Mouse (Mus musculus): ENCODE measurements at regions not wholly inside any gene's neighbourhood (a gene's known extent, or its start where the extent isn't known, plus 50 kb on each side); places are given as distances from the start of the nearest gene placed in this dataset.

GRCm38 (mm10) chr16:61772431-61772830 is 1014.2 kb downstream of the Nsun3 start:
- no peaks in the 10 kb centered on the region for H3K27me3 ChIP-seq (ENCODE audit: insufficient read depth, low read length)
- ATAC-seq (no peak), DNase-seq (no peak)
- H3K4me3 ChIP-seq (ENCODE audit: low read depth, low read length): no peak overlapping the region
- 61% methylated on average over 3 of the region's 3 CpGs for WGBS
- no peaks in the 10 kb centered on the region for H3K9me3 ChIP-seq (ENCODE audit: low read length)
- TF ChIP-seq CTCF (IDR thresholded peaks at IDR 0.05; ENCODE audit: low read depth): no peak
- no peak overlapping the region for H3K27ac ChIP-seq (ENCODE audit: low read depth, low read length)
- H3K4me1 ChIP-seq (ENCODE audit: insufficient read depth): no peaks in the 10 kb centered on the region
- no peaks in the 10 kb centered on the region for H3K36me3 ChIP-seq (ENCODE audit: insufficient read depth)
- H3K4me2 ChIP-seq (ENCODE audit: low read depth): no peak overlapping the region
- no peak overlapping the region for H3K9ac ChIP-seq

DNA sequence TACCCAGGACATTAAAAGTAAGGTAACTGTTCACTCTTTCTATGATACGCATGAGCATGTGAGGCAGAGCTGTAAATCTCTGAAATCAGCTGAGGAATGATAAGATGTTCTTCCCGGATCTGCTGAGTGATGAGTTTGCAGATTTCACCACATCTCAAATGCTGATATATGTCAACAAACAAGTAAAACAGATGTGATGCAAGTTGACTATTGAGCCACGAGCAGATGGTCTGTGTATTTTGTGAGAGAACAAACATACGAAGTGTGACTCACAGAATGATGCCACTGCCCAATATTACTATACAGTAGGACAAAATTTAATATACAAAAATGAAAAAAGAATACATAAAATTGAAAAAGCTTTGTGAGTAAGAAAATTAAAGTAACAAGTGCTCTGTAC is 1058.9 kb downstream of the Nsun3 start:
- no peaks in the 10 kb centered on the region for H3K9me3 ChIP-seq (ENCODE audit: low read length)
- ATAC-seq: no peak

More for the DNA sequence above, 1058.9 kb downstream of the Nsun3 start:
- TF ChIP-seq CTCF (IDR thresholded peaks at IDR 0.05; ENCODE audit: low read depth): no peak
- Histone ChIP-seq H3K9ac (no peak overlapping the region), H3K4me2 (ENCODE audit: low read depth) (no peak overlapping the region), H3K4me1 (ENCODE audit: insufficient read depth) (no peaks in the 10 kb centered on the region), H3K27ac (ENCODE audit: low read depth, low read length) (no peak overlapping the region), H3K36me3 (ENCODE audit: insufficient read depth) (no peaks in the 10 kb centered on the region), H3K27me3 (ENCODE audit: insufficient read depth, low read length) (no peaks in the 10 kb centered on the region), H3K4me3 (ENCODE audit: low read depth, low read length) (no peak overlapping the region)
- WGBS: 65% methylated on average over 4 of the region's 4 CpGs
- peak; percentile 7 for DNase-seq

Data from forebrain, postnatal 0 days (tissue).